Mouse (Mus musculus) MN1 (cell line): ENCODE data around the gene Rps6ka4.

Experiments used
- DNase-seq: peaks from one replicate; pipeline ENCODE4 v3.0.0-alpha.2; 2016; ENCODE audit warnings: low spot score

Gene Rps6ka4

GRCm38 (mm10) chr19:6851497-6851896, 11.1 kb upstream of the Rps6ka4 start:
- no peak for DNase-seq

- no peak for DNase-seq
Observed at GRCm38 (mm10) chr19:6849506-6850068, 9.2 kb upstream of the Rps6ka4 start.

- DNase-seq: no peak
Observed at GRCm38 (mm10) chr19:6847841-6848517, 7.5 kb upstream of the Rps6ka4 start.

GRCm38 (mm10) chr19:6846050-6846449, 5.6 kb upstream of the Rps6ka4 start:
- DNase-seq: no peak

- no peak for DNase-seq
Observed at GRCm38 (mm10) chr19:6842353-6842752, 1.9 kb upstream of the Rps6ka4 start.

- DNase-seq: no peak
Observed at GRCm38 (mm10) chr19:6841292-6841597, 809 bp upstream of the Rps6ka4 start.

- DNase-seq: peak; percentile 26
Observed at GRCm38 (mm10) chr19:6839615-6840474, 591 bp downstream of the Rps6ka4 start.

GRCm38 (mm10) chr19:6832363-6832762, 8.1 kb downstream of the Rps6ka4 start:
- DNase-seq: no peak

- DNase-seq: no peak
Observed at GRCm38 (mm10) chr19:6831331-6831730, 9.1 kb downstream of the Rps6ka4 start.

- no peak for DNase-seq
Observed at GRCm38 (mm10) chr19:6830556-6831316, 9.7 kb downstream of the Rps6ka4 start.

GRCm38 (mm10) chr19:6829870-6830555, 10.4 kb downstream of the Rps6ka4 start:
- no peak for DNase-seq

GRCm38 (mm10) chr19:6829069-6829468, 11.4 kb downstream of the Rps6ka4 start:
- DNase-seq: no peak

GRCm38 (mm10) chr19:6826601-6827000, 13.8 kb downstream of the Rps6ka4 start:
- DNase-seq: no peak

- no peak for DNase-seq
Observed at GRCm38 (mm10) chr19:6825384-6825783, 15.1 kb downstream of the Rps6ka4 start.

- DNase-seq: no peak
Observed at GRCm38 (mm10) chr19:6820538-6821195, 19.8 kb downstream of the Rps6ka4 start.

- no peak for DNase-seq
Observed at GRCm38 (mm10) chr19:6819143-6819827, 21.2 kb downstream of the Rps6ka4 start.

GRCm38 (mm10) chr19:6814958-6815357, 25.5 kb downstream of the Rps6ka4 start:
- no peak for DNase-seq

- peak; percentile 14 for DNase-seq
Observed at GRCm38 (mm10) chr19:6814366-6814765, 26.1 kb downstream of the Rps6ka4 start.
